Mouse (Mus musculus): ENCODE results near the gene Kctd19. TPM values are rescaled to one million over a fixed set of nuclear protein-coding genes. Genes with fewer than 3 reads are reported as not detected.

Kctd19 gene
- polyA plus RNA-seq, 1 experiment from 2014 or later, result not detected

DNA sequence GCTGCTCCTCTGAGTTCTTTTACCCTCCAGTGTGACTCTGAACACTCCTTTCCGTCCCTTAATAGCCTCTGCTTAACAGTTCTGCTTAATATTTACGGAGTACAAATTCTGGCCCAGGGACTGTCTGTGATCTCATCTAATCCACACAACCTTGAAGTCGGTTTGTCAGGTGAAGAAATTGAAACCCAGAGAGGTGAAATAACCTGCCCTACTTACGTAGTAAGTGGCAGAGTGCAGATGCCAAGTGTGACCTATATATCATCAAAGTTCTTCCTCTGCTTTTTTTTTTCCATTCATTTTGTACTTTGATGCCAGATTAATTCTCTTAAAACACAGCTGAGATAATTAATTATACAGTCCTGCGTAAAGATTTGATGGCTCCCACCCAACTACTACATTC, 20.8 kb upstream of the Kctd19 start:
- no peak for DNase-seq (ENCODE audit: low spot score)
- Histone ChIP-seq H3K27me3 (ENCODE audit: control insufficient read depth, insufficient read depth, low read length) (no peaks in the 10 kb centered on the region), H3K36me3 (replicated peaks; ENCODE audit: control insufficient read depth, insufficient read depth, low read depth, low read length) (no peaks in the 10 kb centered on the region), H3K4me3 (ENCODE audit: low read depth, low read length) (no peak overlapping the region), H3K4me1 (ENCODE audit: control insufficient read depth, insufficient read depth, low read length) (no peaks in the 10 kb centered on the region; the same call in 1 of the 2 replicates), H3K27ac (replicated peaks; ENCODE audit: low read depth, low read length) (no peak overlapping the region), H3K9me3 (replicated peaks; ENCODE audit: control insufficient read depth, low read length) (no peaks in the 10 kb centered on the region), H3K4me2 (ENCODE audit: low read depth, low read length) (no peak overlapping the region), H3K9ac (replicated peaks; ENCODE audit: low read length) (no peak overlapping the region)
- WGBS, result 69% methylated on average over 5 of the region's 5 CpGs
- ATAC-seq (replicated peaks; ENCODE audit: insufficient number of reproducible peaks, low FRiP score, low TSS enrichment, low read depth), result no peak

DNA sequence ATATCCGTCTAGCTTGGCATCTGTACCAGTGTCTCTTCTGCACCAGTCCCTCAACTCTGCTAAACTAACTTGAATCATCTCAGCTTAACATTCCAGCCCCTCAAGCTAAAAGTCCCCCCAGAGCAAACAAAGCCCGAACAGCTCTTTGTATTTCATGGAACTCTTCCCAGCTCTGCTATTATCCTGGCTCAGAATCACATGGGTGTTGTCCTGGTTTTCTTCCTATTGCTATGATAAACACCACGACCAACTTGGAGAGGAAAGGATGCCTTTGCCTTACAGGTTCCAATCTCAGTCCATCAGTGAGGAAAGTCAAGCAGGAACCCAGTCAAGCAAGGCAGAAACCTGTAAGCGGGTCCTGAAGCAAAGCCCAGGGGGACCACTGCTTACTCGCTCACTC, 20.2 kb upstream of the Kctd19 start:
- H3K9me3 ChIP-seq (replicated peaks; ENCODE audit: control insufficient read depth, low read length), result no peaks in the 10 kb centered on the region
- no peak overlapping the region for H3K27ac ChIP-seq (replicated peaks; ENCODE audit: low read depth, low read length)
- no peak overlapping the region for H3K4me2 ChIP-seq (ENCODE audit: low read depth, low read length)
- H3K4me3 ChIP-seq (ENCODE audit: low read depth, low read length), result no peak overlapping the region
- H3K9ac ChIP-seq (replicated peaks; ENCODE audit: low read length), result no peak overlapping the region
- no peaks in the 10 kb centered on the region for H3K36me3 ChIP-seq (replicated peaks; ENCODE audit: control insufficient read depth, insufficient read depth, low read depth, low read length)
- H3K27me3 ChIP-seq (ENCODE audit: control insufficient read depth, insufficient read depth, low read length), result no peaks in the 10 kb centered on the region
- no peak for ATAC-seq (replicated peaks; ENCODE audit: insufficient number of reproducible peaks, low FRiP score, low TSS enrichment, low read depth)
- 53% methylated on average over 5 of the region's 5 CpGs for WGBS
- no peak for DNase-seq (ENCODE audit: low spot score)
- H3K4me1 ChIP-seq (ENCODE audit: control insufficient read depth, insufficient read depth, low read length), result no peaks in the 10 kb centered on the region; the same call in 1 of the 2 replicates

- Histone ChIP-seq H3K4me2 (ENCODE audit: low read depth, low read length) (no peak overlapping the region), H3K4me3 (ENCODE audit: low read depth, low read length) (no peak overlapping the region), H3K36me3 (replicated peaks; ENCODE audit: control insufficient read depth, insufficient read depth, low read depth, low read length) (no peaks in the 10 kb centered on the region), H3K27me3 (ENCODE audit: control insufficient read depth, insufficient read depth, low read length) (no peaks in the 10 kb centered on the region), H3K4me1 (ENCODE audit: control insufficient read depth, insufficient read depth, low read length) (no peaks in the 10 kb centered on the region; the same call in 1 of the 2 replicates), H3K9me3 (replicated peaks; ENCODE audit: control insufficient read depth, low read length) (no peaks in the 10 kb centered on the region), H3K27ac (replicated peaks; ENCODE audit: low read depth, low read length) (no peak overlapping the region), H3K9ac (replicated peaks; ENCODE audit: low read length) (no peak overlapping the region)
- DNase-seq (ENCODE audit: low spot score) (no peak), ATAC-seq (replicated peaks; ENCODE audit: insufficient number of reproducible peaks, low FRiP score, low TSS enrichment, low read depth) (no peak)
- WGBS, result 38% methylated on average over 6 of the region's 6 CpGs
Measured at GRCm38 (mm10) chr8:105433021-105433420, 19.7 kb upstream of the Kctd19 start.

- Histone ChIP-seq H3K9ac (replicated peaks; ENCODE audit: low read length) (no peak overlapping the region), H3K27me3 (ENCODE audit: control insufficient read depth, insufficient read depth, low read length) (no peaks in the 10 kb centered on the region), H3K27ac (replicated peaks; ENCODE audit: low read depth, low read length) (no peak overlapping the region), H3K9me3 (replicated peaks; ENCODE audit: control insufficient read depth, low read length) (no peaks in the 10 kb centered on the region), H3K36me3 (replicated peaks; ENCODE audit: control insufficient read depth, insufficient read depth, low read depth, low read length) (no peaks in the 10 kb centered on the region), H3K4me1 (ENCODE audit: control insufficient read depth, insufficient read depth, low read length) (no peaks in the 10 kb centered on the region; the same call in 1 of the 2 replicates), H3K4me2 (ENCODE audit: low read depth, low read length) (no peak overlapping the region), H3K4me3 (ENCODE audit: low read depth, low read length) (no peak overlapping the region)
- no peak for DNase-seq (ENCODE audit: low spot score)
- ATAC-seq (replicated peaks; ENCODE audit: insufficient number of reproducible peaks, low FRiP score, low TSS enrichment, low read depth), result no peak
- WGBS, result 48% methylated on average over 7 of the region's 7 CpGs
Measured at GRCm38 (mm10) chr8:105431743-105432515, 18.6 kb upstream of the Kctd19 start.

GRCm38 (mm10) chr8:105426878-105427277, 13.6 kb upstream of the Kctd19 start:
- Histone ChIP-seq H3K27ac (replicated peaks; ENCODE audit: low read depth, low read length) (no peak overlapping the region), H3K9ac (replicated peaks; ENCODE audit: low read length) (no peak overlapping the region), H3K36me3 (replicated peaks; ENCODE audit: control insufficient read depth, insufficient read depth, low read depth, low read length) (no peaks in the 10 kb centered on the region), H3K4me3 (ENCODE audit: low read depth, low read length) (no peak overlapping the region), H3K4me1 (ENCODE audit: control insufficient read depth, insufficient read depth, low read length) (no peaks in the 10 kb centered on the region), H3K4me2 (ENCODE audit: low read depth, low read length) (no peak overlapping the region), H3K9me3 (replicated peaks; ENCODE audit: control insufficient read depth, low read length) (no peaks in the 10 kb centered on the region), H3K27me3 (ENCODE audit: control insufficient read depth, insufficient read depth, low read length) (no peaks in the 10 kb centered on the region)
- DNase-seq (ENCODE audit: low spot score) (no peak), ATAC-seq (replicated peaks; ENCODE audit: insufficient number of reproducible peaks, low FRiP score, low TSS enrichment, low read depth) (no peak)
- 74% methylated on average over 6 of the region's 6 CpGs for WGBS

- no peak overlapping the region for H3K27ac ChIP-seq (replicated peaks; ENCODE audit: low read depth, low read length)
Measured at GRCm38 (mm10) chr8:105422006-105422405, 8.7 kb upstream of the Kctd19 start.

GRCm38 (mm10) chr8:105419800-105420199, 6.5 kb upstream of the Kctd19 start:
- H3K27me3 ChIP-seq (ENCODE audit: control insufficient read depth, insufficient read depth, low read length), result no peaks in the 10 kb centered on the region
- H3K4me3 ChIP-seq (ENCODE audit: low read depth, low read length), result no peak overlapping the region
- 89% methylated on average over 4 of the region's 4 CpGs for WGBS
- H3K36me3 ChIP-seq (replicated peaks; ENCODE audit: control insufficient read depth, insufficient read depth, low read depth, low read length), result no peaks in the 10 kb centered on the region
- H3K9ac ChIP-seq (replicated peaks; ENCODE audit: low read length), result no peak overlapping the region
- H3K4me2 ChIP-seq (ENCODE audit: low read depth, low read length), result no peak overlapping the region
- no peaks in the 10 kb centered on the region for H3K9me3 ChIP-seq (replicated peaks; ENCODE audit: control insufficient read depth, low read length)
- H3K4me1 ChIP-seq (ENCODE audit: control insufficient read depth, insufficient read depth, low read length), result no peaks in the 10 kb centered on the region
- ATAC-seq (replicated peaks; ENCODE audit: insufficient number of reproducible peaks, low FRiP score, low TSS enrichment, low read depth) (no peak), DNase-seq (ENCODE audit: low spot score) (no peak)
- H3K27ac ChIP-seq (replicated peaks; ENCODE audit: low read depth, low read length), result no peak overlapping the region

More at GRCm38 (mm10) chr8:105422006-105422405, 8.7 kb upstream of the Kctd19 start:
- ATAC-seq (replicated peaks; ENCODE audit: insufficient number of reproducible peaks, low FRiP score, low TSS enrichment, low read depth) (no peak), DNase-seq (ENCODE audit: low spot score) (no peak)
- Histone ChIP-seq H3K9ac (replicated peaks; ENCODE audit: low read length) (no peak overlapping the region), H3K9me3 (replicated peaks; ENCODE audit: control insufficient read depth, low read length) (no peaks in the 10 kb centered on the region), H3K4me3 (ENCODE audit: low read depth, low read length) (no peak overlapping the region), H3K4me1 (ENCODE audit: control insufficient read depth, insufficient read depth, low read length) (no peaks in the 10 kb centered on the region), H3K36me3 (replicated peaks; ENCODE audit: control insufficient read depth, insufficient read depth, low read depth, low read length) (no peaks in the 10 kb centered on the region), H3K4me2 (ENCODE audit: low read depth, low read length) (no peak overlapping the region), H3K27me3 (ENCODE audit: control insufficient read depth, insufficient read depth, low read length) (no peaks in the 10 kb centered on the region)
- WGBS, result 77% methylated on average over 1 of the region's 1 CpGs

- Histone ChIP-seq H3K9ac (replicated peaks; ENCODE audit: low read length) (no peak overlapping the region), H3K36me3 (replicated peaks; ENCODE audit: control insufficient read depth, insufficient read depth, low read depth, low read length) (no peaks in the 10 kb centered on the region), H3K27ac (replicated peaks; ENCODE audit: low read depth, low read length) (no peak overlapping the region), H3K4me2 (ENCODE audit: low read depth, low read length) (no peak overlapping the region), H3K9me3 (replicated peaks; ENCODE audit: control insufficient read depth, low read length) (no peaks in the 10 kb centered on the region), H3K27me3 (ENCODE audit: control insufficient read depth, insufficient read depth, low read length) (no peaks in the 10 kb centered on the region), H3K4me1 (ENCODE audit: control insufficient read depth, insufficient read depth, low read length) (no peaks in the 10 kb centered on the region), H3K4me3 (ENCODE audit: low read depth, low read length) (no peak overlapping the region)
- 73% methylated on average over 2 of the region's 2 CpGs for WGBS
- ATAC-seq (replicated peaks; ENCODE audit: insufficient number of reproducible peaks, low FRiP score, low TSS enrichment, low read depth) (no peak), DNase-seq (ENCODE audit: low spot score) (no peak)
Measured at GRCm38 (mm10) chr8:105418992-105419391, 5.7 kb upstream of the Kctd19 start.
